Mouse (Mus musculus): ENCODE results near the gene Lrrc74a.

DNA sequence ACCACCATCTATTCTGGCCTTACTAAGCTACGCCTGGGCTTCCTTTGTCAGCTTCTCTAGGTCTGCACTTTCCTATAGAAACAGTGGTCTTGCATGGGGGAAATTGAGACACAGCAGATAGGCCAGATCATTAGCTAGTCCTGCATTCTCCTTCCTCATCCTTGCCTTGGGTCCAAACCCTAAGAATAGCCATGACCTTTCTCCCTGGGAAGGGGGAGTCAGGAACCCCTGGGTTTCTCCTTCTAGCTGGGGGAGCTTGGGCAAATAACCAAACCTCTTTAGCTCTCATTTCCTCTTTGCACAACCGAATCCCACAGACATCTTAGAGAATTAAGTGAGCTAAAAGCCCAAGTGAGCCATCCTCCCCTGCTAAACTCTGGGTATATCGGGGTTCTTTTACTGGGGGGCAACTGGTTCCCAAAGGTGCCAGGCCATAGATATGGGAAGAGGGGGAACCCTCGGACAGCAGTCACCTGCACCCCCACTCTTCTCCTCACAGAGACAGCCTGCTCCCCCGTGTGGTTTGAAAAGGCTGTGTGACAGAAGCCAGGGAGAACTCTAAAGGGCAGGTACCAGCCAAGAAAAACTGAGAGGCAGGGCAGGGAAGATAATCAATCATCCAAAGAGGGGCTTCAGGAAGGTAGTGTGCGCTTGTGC, 69.6 kb downstream of the Lrrc74a start:
- TF ChIP-seq CTCF (IDR thresholded peaks at IDR 0.05; ENCODE audit: low read depth) = peak; percentile 68
- TF ChIP-seq EP300 (optimal IDR thresholded peaks at IDR 0.05) = no peak

Measured in stomach, postnatal 0 days (tissue).